8 mouse cellular contexts compared by ENCODE assay signal in genomic region chr8:125567569-125567968, GRCm38 (mm10). TPM values are rescaled to one million over a fixed set of nuclear protein-coding genes. Genes with fewer than 3 reads are reported as not detected.
DNase-seq lines count a peak whose midpoint lies in the region; ATAC-seq and TF ChIP-seq lines count a peak whose summit lies in the region.

No protein-coding gene starts in this region.

- H3K27ac ChIP-seq in heart, adult 2 months = peak overlapping the region; percentile 89; the same call in 1 of the 2 replicates
- no peak overlapping the region for H3K27ac ChIP-seq in forebrain, embryonic 10.5 days
- H3K27ac ChIP-seq in midbrain, embryonic 12.5 days (replicated peaks) = no peak overlapping the region

- 44% methylated on average over 7 of the region's 7 CpGs for WGBS in heart, adult 2 months
- WGBS in forebrain, embryonic 10.5 days = 63% methylated on average over 7 of the region's 7 CpGs
- 59% methylated on average over 7 of the region's 7 CpGs for WGBS in midbrain, embryonic 12.5 days

- intact Hi-C loops in heart, adult 2 months (cut with DNase I) = loop anchor here (2.0 to 5.0 kb wide), 4 partner anchors 35 to 400 kb away; no protein-coding TSS in a partner anchor
- intact Hi-C loops in heart, postnatal 10 days (cut with DNase I) = loop anchor here (2.0 to 10.0 kb wide), 6 partner anchors 53 to 503 kb away; no protein-coding TSS in a partner anchor

- TF ChIP-seq EP300 in heart, adult 2 months (IDR thresholded peaks at IDR 0.05; ENCODE audit: insufficient read depth, low read depth, low read length) = no peak

- no peak overlapping the region for H3K9ac ChIP-seq in heart, adult 2 months (ENCODE audit: low read depth, low read length)
- H3K9ac ChIP-seq in midbrain, embryonic 12.5 days (replicated peaks) = no peak overlapping the region

- H3K36me3 ChIP-seq in heart, adult 2 months (ENCODE audit: control insufficient read depth, insufficient read depth, low read length) = peaks cover 6% of the 10 kb centered on the region
- H3K36me3 ChIP-seq in forebrain, embryonic 10.5 days (replicated peaks) = no peaks in the 10 kb centered on the region
- H3K36me3 ChIP-seq in midbrain, embryonic 12.5 days = no peaks in the 10 kb centered on the region

- no peak for ATAC-seq in midbrain, embryonic 12.5 days (ENCODE audit: low FRiP score, low read depth)
- no peak for ATAC-seq in erythroid progenitor cell, adult 5-6 weeks (replicated peaks; ENCODE audit: low FRiP score, poor library complexity, severe bottlenecking)

- peak overlapping the region; percentile 78 for H3K4me2 ChIP-seq in midbrain, embryonic 12.5 days (replicated peaks)

- peaks cover 10% of the 10 kb centered on the region for H3K79me2 ChIP-seq in heart, adult 2 months (replicated peaks; ENCODE audit: control insufficient read depth, insufficient read depth, low read length)

- TF ChIP-seq CTCF in heart, adult 2 months (IDR thresholded peaks at IDR 0.05) = peak; percentile 36

- no peak for DNase-seq in heart, adult 2 months
- DNase-seq in heart, postnatal 10 days = no peak
- DNase-seq in CD4-positive helper T cell, adult 2 months (ENCODE audit: low read depth, low spot score) = peak; percentile 63
- no peak for DNase-seq in forebrain, embryonic 10.5 days (ENCODE audit: extremely low spot score, low spot score)
- DNase-seq in testis, postnatal 10 days (ENCODE audit: low spot score) = no peak
- DNase-seq in spleen, postnatal 4 days (ENCODE audit: low spot score in 2 of 2) = no peak

- no peaks in the 10 kb centered on the region for H3K27me3 ChIP-seq in heart, adult 2 months (ENCODE audit: control insufficient read depth, insufficient read depth, low read length)
- peaks cover 22% of the 10 kb centered on the region for H3K27me3 ChIP-seq in forebrain, embryonic 10.5 days (ENCODE audit: poor library complexity, severe bottlenecking)
- H3K27me3 ChIP-seq in midbrain, embryonic 12.5 days = peaks cover 14% of the 10 kb centered on the region

- H3K4me1 ChIP-seq in heart, adult 2 months (ENCODE audit: control insufficient read depth, insufficient read depth, low read length) = peaks cover 11% of the 10 kb centered on the region
- peaks cover 63% of the 10 kb centered on the region for H3K4me1 ChIP-seq in forebrain, embryonic 10.5 days
- H3K4me1 ChIP-seq in midbrain, embryonic 12.5 days = peaks cover 53% of the 10 kb centered on the region

- TF ChIP-seq POLR2A in heart, adult 2 months (IDR thresholded peaks at IDR 0.05; ENCODE audit: insufficient read depth, low read depth, low read length) = no peak

- no peaks in the 10 kb centered on the region; the same call in 1 of the 2 replicates for H3K9me3 ChIP-seq in forebrain, embryonic 10.5 days
- no peaks in the 10 kb centered on the region for H3K9me3 ChIP-seq in midbrain, embryonic 12.5 days

- H3K4me3 ChIP-seq in heart, adult 2 months = no peak overlapping the region
- H3K4me3 ChIP-seq in forebrain, embryonic 10.5 days = peak overlapping the region; percentile 84
- peak overlapping the region; percentile 85 for H3K4me3 ChIP-seq in midbrain, embryonic 12.5 days

RNA-seq across cellular contexts. Expression of gene Sipa1l2, which starts 2.0 kb away (rescaled TPM):
- 10 to 100 TPM; 42.9 to 45.4 TPM for total RNA-seq in heart, adult 2 months (2021)
- polyA plus RNA-seq in heart, adult 2 months (2012; rRNA removed) = 27.0 and 40.5 TPM in 2 replicates
- total RNA-seq in heart, postnatal 10 days (2021) = 10 to 100 TPM; 52.7 to 67.3 TPM
- polyA plus RNA-seq in forebrain, embryonic 10.5 days (2016; fragmentation: Nextera tagmentation; extraction: Ambion mirVana) = 13.1 and 15.4 TPM in 2 replicates
- polyA plus RNA-seq in midbrain, embryonic 12.5 days (2016; fragmentation: Nextera tagmentation; extraction: Ambion mirVana) = 43.7 and 45.4 TPM in 2 replicates
- total RNA-seq in erythroid progenitor cell, adult 5-6 weeks (2015; ENCODE audit: low replicate concordance) = 0.42 and 2.5 TPM in 2 replicates
- 0.76 and 0.77 TPM in 2 replicates for total RNA-seq in erythroid progenitor cell, adult 5-6 weeks (2017; ENCODE audit: low replicate concordance)

Comparison
In these comparisons a context has a peak if more than half of its experiments do, and no peak if none do; other contexts are left out.
1. RNA of gene Sipa1l2, which starts 2.0 kb away (total RNA-seq): 52.7 to 67.3 TPM in heart, postnatal 10 days and 42.9 to 45.4 TPM in heart, adult 2 months; 0.42 to 2.5 TPM in erythroid progenitor cell, adult 5-6 weeks; every median in the first group is over 10 times any median in the second.